Mouse (Mus musculus) embryonic fibroblast, embryonic 13.5 days (primary cell): ENCODE results near the gene Slc9a6.

Experiments used
- CTCF ChIP-seq: IDR thresholded peaks from 2 replicates; pipeline ENCODE4 v1.5.1; 2011; ENCODE audit warnings: mild to moderate bottlenecking, control low read depth, low read length, moderate library complexity, borderline replicate concordance; ENCODE audit not compliant: insufficient read depth
- POLR2A ChIP-seq: IDR thresholded peaks from 2 replicates; pipeline ENCODE4 v1.6.1; 2011; ENCODE audit warnings: low read depth, mild to moderate bottlenecking, control low read depth, low read length, moderate library complexity

DNA sequence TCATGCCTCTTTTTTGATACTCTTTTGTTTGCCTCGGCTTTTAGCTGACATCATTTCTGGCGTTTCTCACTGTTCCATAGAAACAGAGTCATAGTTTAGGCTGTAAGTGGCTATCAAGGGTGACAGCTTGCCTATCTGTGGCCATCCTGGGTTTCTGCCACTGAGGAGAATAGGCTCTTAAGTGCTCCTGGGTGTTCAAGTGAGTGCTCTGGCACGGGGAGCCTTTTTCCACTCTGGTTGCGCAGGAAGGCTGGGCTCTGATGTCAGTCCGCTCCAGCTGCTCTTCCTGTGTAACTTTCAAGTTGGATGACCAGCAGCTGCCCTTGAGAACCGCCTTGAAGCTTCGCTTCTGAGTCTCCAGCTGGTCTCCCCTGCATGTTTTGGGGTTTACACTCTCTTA is 42.2 kb downstream of the Slc9a6 start:
- TF ChIP-seq POLR2A (no peak), CTCF (no peak)
